Mouse (Mus musculus): ENCODE measurements around the gene Papln. TPM values are rescaled to one million over a fixed set of nuclear protein-coding genes. Genes with fewer than 3 reads are reported as not detected.
A peak's percentile ranks its signal among the peaks of the same experiment; 100 is the strongest.

Papln gene
- total RNA-seq, 2 experiments from 2014 or later = 2.4 to 3.7 TPM

- no peak for DNase-seq (ENCODE audit: low spot score in 2 of 2)
Measured at GRCm38 (mm10) chr12:83765965-83766603, 2.6 kb downstream of the Papln start.

GRCm38 (mm10) chr12:83767833-83768232, 4.4 kb downstream of the Papln start:
- no peak for DNase-seq (ENCODE audit: low spot score in 2 of 2)

- DNase-seq (ENCODE audit: low spot score in 2 of 2) = no peak
Measured at GRCm38 (mm10) chr12:83768235-83768899, 4.9 kb downstream of the Papln start.

- peak in 1 of 2 experiments; percentile 66 for DNase-seq (ENCODE audit: low spot score in 2 of 2)
Measured at GRCm38 (mm10) chr12:83770418-83771256, 7.2 kb downstream of the Papln start.

- DNase-seq (ENCODE audit: low spot score in 2 of 2) = no peak
Measured at GRCm38 (mm10) chr12:83775621-83776020, 12.2 kb downstream of the Papln start.

GRCm38 (mm10) chr12:83776766-83777165, 13.3 kb downstream of the Papln start:
- DNase-seq (ENCODE audit: low spot score in 2 of 2) = no peak

- DNase-seq (ENCODE audit: low spot score in 2 of 2) = no peak
Measured at GRCm38 (mm10) chr12:83780181-83780580, 16.7 kb downstream of the Papln start.

GRCm38 (mm10) chr12:83781204-83781603, 17.8 kb downstream of the Papln start:
- DNase-seq (ENCODE audit: low spot score in 2 of 2) = no peak

GRCm38 (mm10) chr12:83781640-83782278, 18.3 kb downstream of the Papln start:
- DNase-seq (ENCODE audit: low spot score in 2 of 2) = no peak

GRCm38 (mm10) chr12:83782669-83783068, 19.2 kb downstream of the Papln start:
- DNase-seq (ENCODE audit: low spot score in 2 of 2) = no peak

GRCm38 (mm10) chr12:83785305-83785704, 21.9 kb downstream of the Papln start:
- DNase-seq (ENCODE audit: low spot score in 2 of 2) = no peak

- no peak for DNase-seq (ENCODE audit: low spot score in 2 of 2)
Measured at GRCm38 (mm10) chr12:83789051-83789780, 25.8 kb downstream of the Papln start.

- DNase-seq (ENCODE audit: low spot score in 2 of 2) = no peak
Measured at GRCm38 (mm10) chr12:83789781-83790140, 26.3 kb downstream of the Papln start.

- DNase-seq (ENCODE audit: low spot score in 2 of 2) = no peak
Measured at GRCm38 (mm10) chr12:83790749-83791148, 27.3 kb downstream of the Papln start.

GRCm38 (mm10) chr12:83791737-83792136, 28.3 kb downstream of the Papln start:
- peak in 1 of 2 experiments; percentile 35 for DNase-seq (ENCODE audit: low spot score in 2 of 2)

- DNase-seq (ENCODE audit: low spot score in 2 of 2) = no peak
Measured at GRCm38 (mm10) chr12:83792706-83793410, 29.4 kb downstream of the Papln start.

- no peak for DNase-seq (ENCODE audit: low spot score in 2 of 2)
Measured at GRCm38 (mm10) chr12:83795051-83795450, 31.6 kb downstream of the Papln start.

- DNase-seq (ENCODE audit: low spot score in 2 of 2) = no peak
Measured at GRCm38 (mm10) chr12:83795586-83795985, 32.2 kb downstream of the Papln start.

- DNase-seq (ENCODE audit: low spot score in 2 of 2) = no peak
Measured at GRCm38 (mm10) chr12:83798313-83798712, 34.9 kb downstream of the Papln start.

GRCm38 (mm10) chr12:83800943-83801342, 37.5 kb downstream of the Papln start:
- DNase-seq (ENCODE audit: low spot score in 2 of 2) = peak; percentile 47 to 81
